Mouse (Mus musculus) heart, embryonic 15.5 days (tissue): Measurements from ENCODE around the gene Xntrpc. TPM values are rescaled to one million over a fixed set of nuclear protein-coding genes. Genes with fewer than 3 reads are reported as not detected.

Experiments used
- ATAC-seq: fragments of 200-750 bp; cut with Nextera tagmentation; replicated peaks from 2 replicates; pipeline ENCODE4 v1.8.0; 2017; ENCODE audit warnings: low read depth, moderate TSS enrichment; ENCODE audit not compliant: insufficient number of reproducible peaks, insufficient read depth, low FRiP score
- H3K27ac ChIP-seq: fragments of 300-500 bp; sonication (generic); 2 replicates; pipeline ENCODE4 v1.5.1; 2015; ENCODE audit warnings: mild to moderate bottlenecking, inconsistent platforms
- H3K27me3 ChIP-seq: fragments of 300-500 bp; sonication (generic); 2 replicates; pipeline ENCODE4 v1.6.1; 2015; ENCODE audit warnings: inconsistent platforms
- H3K36me3 ChIP-seq: fragments of 300-500 bp; sonication (generic); 2 replicates; pipeline ENCODE4 v1.6.1; 2015; ENCODE audit warnings: mild to moderate bottlenecking, inconsistent platforms
- H3K4me1 ChIP-seq: fragments of 300-500 bp; sonication (generic); replicated peaks from 2 replicates; pipeline ENCODE4 v1.6.1; 2015; ENCODE audit warnings: inconsistent platforms
- H3K4me2 ChIP-seq: fragments of 300-500 bp; sonication (generic); 2 replicates; pipeline ENCODE4 v1.6.1; 2015; ENCODE audit warnings: inconsistent platforms, mild to moderate bottlenecking, moderate library complexity
- H3K4me3 ChIP-seq: fragments of 300-500 bp; sonication (generic); 2 replicates; pipeline ENCODE4 v1.5.1; 2015; ENCODE audit warnings: mild to moderate bottlenecking, inconsistent platforms
- H3K9ac ChIP-seq: fragments of 300-500 bp; sonication (generic); 2 replicates; pipeline ENCODE4 v1.6.1; 2015; ENCODE audit warnings: mild to moderate bottlenecking, inconsistent platforms
- H3K9me3 ChIP-seq: fragments of 300-500 bp; sonication (generic); replicated peaks from 2 replicates; pipeline ENCODE4 v1.6.1; 2016; ENCODE audit warnings: inconsistent platforms
- WGBS: fragments of 180-500 bp; shearing (Covaris S2); methylation state at CpG from one replicate; pipeline ENCODE4 v1.1.7; 2015; ENCODE audit warnings: mixed read lengths; 5-methylcytosine and 5-hydroxymethylcytosine counted together
- polyA plus RNA-seq: library from polyadenylated mRNA; unstranded; fragments of >200 nt; fragmentation: Nextera tagmentation; extraction: Ambion mirVana; gene quantifications from 2 replicates; pipeline ENCODE4 v1.2.1, GENCODE M21; 2015

The Xntrpc gene
- polyA plus RNA-seq, 1 experiment from 2014 or later, result 0.77 TPM

DNA sequence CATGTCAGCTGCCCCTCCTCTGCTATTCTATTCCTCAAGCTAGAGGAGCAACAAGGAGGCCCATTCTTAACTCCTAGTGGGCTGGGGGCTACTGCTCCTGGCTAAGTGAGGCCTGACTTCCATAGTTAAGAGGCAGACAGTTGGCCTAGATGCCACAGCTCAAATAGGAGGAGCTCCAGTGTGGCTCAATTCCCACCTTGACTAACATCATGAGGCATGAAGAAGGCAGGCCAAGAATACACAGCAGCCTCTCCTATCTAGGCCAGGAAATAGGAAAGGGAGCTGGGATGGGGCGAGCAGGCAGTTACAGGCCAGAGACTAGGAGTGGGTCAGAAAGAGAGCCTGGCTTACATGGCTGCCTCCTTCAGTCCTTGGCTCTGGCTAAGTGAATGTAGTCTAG is 42.7 kb downstream of the Xntrpc start:
- Histone ChIP-seq H3K36me3 (no peaks in the 10 kb centered on the region), H3K4me1 (peaks cover 15% of the 10 kb centered on the region), H3K4me3 (no peak overlapping the region), H3K27me3 (no peaks in the 10 kb centered on the region), H3K9ac (no peak overlapping the region), H3K4me2 (no peak overlapping the region), H3K9me3 (no peaks in the 10 kb centered on the region), H3K27ac (no peak overlapping the region)
- WGBS, result 79% methylated on average over 1 of the region's 1 CpGs
- ATAC-seq, result no peak

DNA sequence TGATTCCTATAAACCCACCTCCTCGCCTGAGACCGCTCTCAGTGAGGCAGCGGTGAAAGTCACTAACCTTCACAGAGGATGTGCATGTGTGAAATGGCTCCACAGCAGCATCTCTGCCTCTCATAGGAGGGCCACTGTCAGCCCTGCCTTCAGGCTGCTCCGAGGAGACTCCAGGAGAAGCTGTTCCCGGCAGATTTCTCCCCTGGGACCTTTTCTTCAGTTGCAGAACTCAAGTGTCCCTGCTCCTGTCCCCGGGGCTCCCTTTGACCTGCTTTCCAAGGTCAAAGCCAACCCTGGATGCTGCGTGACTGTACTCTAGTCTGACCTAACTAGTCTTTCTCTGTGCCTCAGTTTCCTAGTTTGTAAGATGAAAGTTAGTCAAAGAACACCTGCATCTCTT is 43.7 kb downstream of the Xntrpc start, which contains the start of gene Art5:
Art5 (minus strand) TSS at position 319 of the 400 bp plus-strand sequence.
- ATAC-seq, result no peak
- no peaks in the 10 kb centered on the region for H3K36me3 ChIP-seq
- H3K27ac ChIP-seq, result no peak within 1 kb of the TSS
- H3K4me3 ChIP-seq, result no peak within 1 kb of the TSS
- no peak within 1 kb of the TSS for H3K4me2 ChIP-seq
- H3K9ac ChIP-seq, result no peak within 1 kb of the TSS
- WGBS, result 76% methylated on average over 7 of the region's 7 CpGs
- H3K9me3 ChIP-seq, result no peaks in the 10 kb centered on the region
- no peaks in the 10 kb centered on the region for H3K27me3 ChIP-seq
- H3K4me1 ChIP-seq, result peaks cover 11% of the 10 kb centered on the region

DNA sequence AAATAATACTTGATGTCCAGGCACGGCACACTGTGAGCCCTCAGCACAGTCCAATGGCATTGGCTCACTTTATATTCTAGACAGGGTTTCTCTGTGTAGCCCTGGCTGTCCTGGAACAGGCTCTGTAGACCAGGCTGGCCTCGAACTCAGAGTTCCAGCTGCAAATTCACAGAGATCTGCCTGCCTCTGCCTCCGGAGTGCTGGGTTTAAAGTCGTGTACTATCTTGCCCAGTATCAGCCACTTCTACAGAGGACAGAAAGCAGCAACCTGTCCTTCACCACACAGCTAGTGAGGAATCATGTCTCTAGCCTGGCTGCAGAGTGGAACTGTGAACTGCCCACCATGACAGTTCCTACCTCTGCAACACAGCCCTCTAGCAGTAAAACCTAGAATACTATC is 44.2 kb downstream of the Xntrpc start:
- no peaks in the 10 kb centered on the region for H3K36me3 ChIP-seq
- H3K4me3 ChIP-seq, result no peak overlapping the region
- WGBS, result 89% methylated on average over 4 of the region's 4 CpGs
- no peak for ATAC-seq
- no peaks in the 10 kb centered on the region for H3K9me3 ChIP-seq
- H3K4me2 ChIP-seq, result no peak overlapping the region
- no peaks in the 10 kb centered on the region for H3K27me3 ChIP-seq
- H3K27ac ChIP-seq, result no peak overlapping the region
- no peak overlapping the region for H3K9ac ChIP-seq
- peaks cover 11% of the 10 kb centered on the region for H3K4me1 ChIP-seq

DNA sequence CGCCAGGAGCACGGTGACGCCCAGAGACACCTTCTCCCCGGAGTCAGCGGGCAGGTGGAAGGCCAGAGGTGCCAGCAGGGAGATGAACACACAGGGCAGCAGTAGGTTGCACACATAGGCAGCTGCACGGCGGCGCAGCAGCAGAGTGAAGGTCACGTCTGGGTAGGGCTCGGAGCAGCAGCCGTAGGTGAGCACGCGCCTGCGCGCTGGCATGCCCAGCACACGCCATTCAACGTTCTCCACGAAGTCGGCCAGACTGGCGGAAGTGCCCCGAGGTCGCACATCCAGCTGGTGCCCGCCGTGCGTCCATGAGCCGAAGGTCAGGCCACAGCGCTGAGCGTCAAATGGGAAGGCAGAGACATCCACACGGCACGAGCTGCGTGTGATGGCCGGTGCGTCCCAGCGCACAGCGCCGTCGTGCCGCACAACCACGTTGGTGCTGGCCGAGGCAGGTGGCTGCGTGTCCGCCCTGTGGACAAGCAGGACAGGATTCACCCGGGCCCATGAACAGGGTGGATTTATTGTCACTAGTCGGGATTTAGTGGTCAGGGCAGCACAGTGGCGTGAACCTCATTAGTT is 47.7 kb downstream of the Xntrpc start:
- Histone ChIP-seq H3K4me2 (no peak overlapping the region), H3K27me3 (no peaks in the 10 kb centered on the region), H3K36me3 (no peaks in the 10 kb centered on the region), H3K27ac (no peak overlapping the region), H3K4me1 (no peaks in the 10 kb centered on the region), H3K9me3 (no peaks in the 10 kb centered on the region), H3K4me3 (no peak overlapping the region), H3K9ac (no peak overlapping the region)
- no peak for ATAC-seq
- WGBS, result 65% methylated on average over 45 of the region's 45 CpGs

DNA sequence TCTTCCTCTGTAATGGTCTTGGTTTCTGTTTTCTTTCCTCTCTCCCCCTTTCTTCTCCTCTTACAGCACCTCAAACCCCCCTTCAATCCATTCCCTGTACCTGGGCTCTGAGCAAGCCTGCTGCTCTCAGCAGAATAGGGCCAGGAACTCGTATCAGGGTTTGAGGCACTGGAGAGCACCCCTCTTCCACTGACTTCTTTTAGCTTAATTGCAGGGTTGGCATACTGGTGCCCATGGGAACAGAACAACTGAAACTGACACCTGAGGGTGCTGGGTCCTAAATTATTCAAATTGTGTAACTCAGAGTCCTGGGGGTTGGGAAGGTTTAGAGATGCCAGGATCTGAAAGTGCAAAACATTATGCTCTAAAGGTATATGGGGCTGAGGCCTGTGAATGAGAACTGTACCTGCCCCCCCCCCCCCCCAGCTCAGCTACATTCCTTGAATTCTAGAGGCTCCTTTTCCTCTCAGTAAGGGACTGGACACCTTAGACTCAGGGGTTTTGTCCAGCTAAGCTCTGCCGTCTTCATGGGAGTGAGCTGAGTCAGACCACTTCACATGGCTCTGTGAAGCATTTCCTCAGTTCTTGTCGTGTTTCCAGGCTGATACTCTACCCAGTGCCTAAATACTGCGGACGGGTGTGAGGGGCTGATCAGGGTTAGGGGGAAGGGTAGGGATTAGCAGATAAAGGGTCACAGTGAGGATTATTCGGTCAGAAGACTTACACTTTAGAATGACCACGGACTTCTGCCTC is 51.2 kb downstream of the Xntrpc start, which contains the start of gene Chrna10:
Chrna10 (minus strand) TSS at position 250 of the 753 bp plus-strand sequence.
- ATAC-seq, result no peak
- Histone ChIP-seq H3K4me3 (no peak within 1 kb of the TSS), H3K9me3 (no peaks in the 10 kb centered on the region), H3K36me3 (peaks cover 32% of the 10 kb centered on the region), H3K27me3 (no peaks in the 10 kb centered on the region), H3K4me2 (no peak within 1 kb of the TSS), H3K4me1 (no peaks in the 10 kb centered on the region), H3K27ac (no peak within 1 kb of the TSS), H3K9ac (no peak within 1 kb of the TSS)
- 38% methylated on average over 7 of the region's 7 CpGs for WGBS

DNA sequence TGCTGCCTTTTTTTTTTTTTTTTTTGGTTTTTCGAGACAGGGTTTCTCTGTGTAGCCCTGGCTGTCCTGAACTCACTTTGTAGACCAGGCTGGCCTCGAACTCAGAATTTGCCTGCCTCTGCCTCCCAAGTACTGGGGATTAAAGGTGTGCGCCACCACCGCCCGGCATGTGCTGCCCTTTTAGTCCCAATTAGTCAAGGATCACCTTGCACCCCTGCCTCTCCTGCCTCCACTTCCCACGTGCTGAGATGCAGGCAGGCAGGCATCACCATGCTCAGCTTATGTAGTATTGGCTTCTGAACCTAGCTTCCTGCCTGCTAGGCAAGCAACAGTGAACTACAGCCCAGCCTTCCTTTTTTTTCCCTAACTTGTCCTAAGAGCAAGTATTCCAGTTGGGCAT is 51.9 kb downstream of the Xntrpc start:
- Histone ChIP-seq H3K36me3 (peaks cover 38% of the 10 kb centered on the region), H3K9ac (no peak overlapping the region), H3K27ac (no peak overlapping the region), H3K4me3 (no peak overlapping the region), H3K27me3 (no peaks in the 10 kb centered on the region), H3K9me3 (no peaks in the 10 kb centered on the region), H3K4me2 (no peak overlapping the region), H3K4me1 (no peaks in the 10 kb centered on the region)
- ATAC-seq, result no peak
- 70% methylated on average over 6 of the region's 6 CpGs for WGBS

DNA sequence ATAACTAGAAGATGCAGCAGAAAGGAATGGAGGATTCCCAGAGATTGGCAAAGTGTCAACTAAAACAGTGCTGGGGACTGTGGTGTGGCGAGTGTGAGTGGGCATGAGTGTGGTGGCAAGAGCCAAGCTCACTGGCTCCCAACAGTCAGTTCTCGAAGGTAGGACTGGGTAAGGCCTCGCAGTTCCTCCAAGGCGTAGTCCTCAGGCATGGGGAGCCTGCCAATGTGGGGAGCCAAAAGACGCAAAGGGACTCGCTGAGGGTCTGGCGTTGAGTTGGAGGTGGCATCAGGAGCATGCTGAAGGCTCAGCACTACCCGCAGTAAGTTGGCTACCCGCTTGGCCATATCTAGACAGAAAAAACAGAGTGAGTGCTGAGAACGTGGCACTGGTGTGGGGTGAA is 54.8 kb downstream of the Xntrpc start:
- Histone ChIP-seq H3K4me1 (no peaks in the 10 kb centered on the region), H3K27ac (no peak overlapping the region), H3K4me2 (no peak overlapping the region), H3K9ac (no peak overlapping the region), H3K27me3 (no peaks in the 10 kb centered on the region), H3K4me3 (no peak overlapping the region), H3K36me3 (peaks cover 67% of the 10 kb centered on the region), H3K9me3 (no peaks in the 10 kb centered on the region)
- ATAC-seq, result no peak
- WGBS, result 93% methylated on average over 10 of the region's 10 CpGs

DNA sequence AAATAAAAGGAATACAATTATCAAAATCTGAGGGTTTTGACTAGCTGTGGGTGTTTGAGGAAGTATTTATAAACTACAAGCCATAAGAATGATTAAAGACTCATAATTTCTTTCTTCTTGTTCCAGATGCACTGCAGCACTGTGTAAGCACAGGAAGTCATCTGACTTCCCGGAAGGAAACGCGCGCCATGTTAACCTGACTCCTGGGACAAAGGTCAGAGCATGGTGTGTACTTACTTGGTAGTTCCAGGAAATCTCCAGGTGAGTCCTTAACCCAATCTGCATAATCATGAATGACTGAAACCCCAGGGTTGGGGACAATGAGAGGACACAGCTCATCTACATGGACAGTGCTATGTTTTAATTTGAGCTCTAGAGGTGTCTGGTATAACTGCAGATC is 66.9 kb downstream of the Xntrpc start:
- ATAC-seq, result no peak
- no peak overlapping the region for H3K4me2 ChIP-seq
- 84% methylated on average over 4 of the region's 4 CpGs for WGBS

DNA sequence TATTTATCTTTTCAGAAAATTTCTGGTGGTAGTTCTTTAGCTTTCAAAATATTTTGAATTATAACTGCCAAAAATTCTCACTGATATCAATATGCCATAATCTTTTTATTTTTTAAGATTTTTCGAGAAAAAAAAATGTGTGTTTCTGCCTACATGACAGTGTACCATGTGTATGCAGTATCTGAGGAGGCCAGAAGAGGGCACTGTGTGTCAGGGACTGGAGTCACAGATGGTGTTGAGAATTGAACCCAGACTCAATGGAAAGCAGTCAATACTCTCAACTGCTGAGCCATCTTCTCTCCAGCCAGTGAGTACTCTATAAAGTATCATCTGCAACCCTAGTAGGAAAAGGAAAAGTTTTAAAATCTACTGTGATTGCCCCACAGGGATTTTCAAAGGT is 72.0 kb downstream of the Xntrpc start:
- H3K4me3 ChIP-seq, result no peak overlapping the region
- H3K27me3 ChIP-seq, result no peaks in the 10 kb centered on the region
- no peak overlapping the region for H3K4me2 ChIP-seq
- no peaks in the 10 kb centered on the region for H3K9me3 ChIP-seq
- H3K9ac ChIP-seq, result no peak overlapping the region
- H3K4me1 ChIP-seq, result no peaks in the 10 kb centered on the region
- H3K36me3 ChIP-seq, result peaks cover 82% of the 10 kb centered on the region
- no peak overlapping the region for H3K27ac ChIP-seq
- ATAC-seq, result no peak
- WGBS, result 76% methylated on average over 1 of the region's 1 CpGs

More for the DNA sequence above, 66.9 kb downstream of the Xntrpc start:
- no peaks in the 10 kb centered on the region for H3K9me3 ChIP-seq
- peaks cover 84% of the 10 kb centered on the region for H3K36me3 ChIP-seq
- no peaks in the 10 kb centered on the region for H3K27me3 ChIP-seq
- H3K9ac ChIP-seq, result no peak overlapping the region
- no peak overlapping the region for H3K4me3 ChIP-seq
- H3K4me1 ChIP-seq, result no peaks in the 10 kb centered on the region
- no peak overlapping the region for H3K27ac ChIP-seq

DNA sequence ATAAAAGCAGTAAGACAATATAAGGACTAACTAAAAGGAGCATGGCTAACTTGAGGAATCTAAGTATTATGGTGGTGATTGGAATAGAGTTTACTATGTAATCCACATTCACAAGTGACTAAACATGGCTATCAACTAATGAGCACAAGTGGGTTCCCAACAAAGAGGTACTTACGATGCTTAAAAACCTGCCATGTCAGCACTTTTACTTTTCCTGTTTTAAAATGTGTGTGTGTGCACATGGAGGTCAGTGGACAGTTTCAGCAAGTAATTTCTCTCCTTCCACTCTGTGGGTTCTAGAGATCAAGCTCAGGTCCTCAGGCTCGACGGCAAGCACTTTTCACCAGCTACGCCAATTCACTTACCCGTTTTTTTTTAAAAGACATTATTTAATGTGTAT is 72.4 kb downstream of the Xntrpc start:
- Histone ChIP-seq H3K36me3 (peaks cover 79% of the 10 kb centered on the region), H3K9me3 (no peaks in the 10 kb centered on the region), H3K27ac (no peak overlapping the region), H3K4me3 (no peak overlapping the region), H3K27me3 (no peaks in the 10 kb centered on the region), H3K4me2 (no peak overlapping the region), H3K4me1 (no peaks in the 10 kb centered on the region), H3K9ac (no peak overlapping the region)
- WGBS, result 96% methylated on average over 5 of the region's 5 CpGs
- ATAC-seq, result no peak
